In the genomic region with DNA sequence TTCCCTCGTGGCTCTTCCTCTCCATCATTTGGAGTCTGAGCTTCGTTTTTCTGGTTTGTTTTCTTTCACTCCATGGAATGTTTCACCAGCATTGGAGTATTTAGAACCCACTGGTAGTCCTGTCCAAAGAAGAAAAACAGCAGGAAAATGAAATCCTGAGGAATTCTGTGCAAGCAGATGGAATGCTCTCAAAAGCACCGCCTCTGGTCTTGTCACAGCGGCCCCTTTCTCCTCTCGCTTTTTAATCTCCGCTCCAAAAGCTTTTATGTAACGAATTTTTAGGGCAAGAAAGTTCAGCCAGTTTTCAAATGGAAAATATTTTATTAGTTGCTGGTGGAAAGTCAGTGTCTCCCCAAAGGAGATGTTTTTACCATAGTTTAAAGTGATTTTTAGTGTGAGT, we compare ENCODE assay signal across 24 mouse cellular contexts. TPM values are rescaled to one million over a fixed set of nuclear protein-coding genes. Genes with fewer than 3 reads are reported as not detected.
A peak's percentile ranks its signal among the peaks of the same experiment; 100 is the strongest.
DNase-seq lines count a peak whose midpoint lies in the region; ATAC-seq and TF ChIP-seq lines count a peak whose summit lies in the region.
"Had no signal": no experiment of that assay in that cellular context is flagged by ENCODE, and none has a peak within 500 bp of the region (broad histone marks: within the 10 kb centered on the region; RNA-seq: fewer than 3 reads in every experiment).

No protein-coding gene starts in this region.

- H3K4me1 ChIP-seq in lung, embryonic 14.5 days (ENCODE audit: insufficient read depth), result 0 out of 2 replicates have a peak, but pooled peaks cover 3% of the 10 kb centered on the region
- H3K4me1 ChIP-seq in lung, postnatal 0 days (ENCODE audit: insufficient read depth, low read depth, low read length), result no peaks in the 10 kb centered on the region
- H3K4me1 ChIP-seq: forebrain, embryonic 12.5 days; forebrain, embryonic 15.5 days; hindbrain, embryonic 12.5 days; hindbrain, embryonic 15.5 days had no signal

- no peaks in the 10 kb centered on the region for H3K27me3 ChIP-seq in lung, embryonic 14.5 days (ENCODE audit: insufficient read depth, low read length)
- H3K27me3 ChIP-seq in lung, postnatal 0 days (replicated peaks; ENCODE audit: insufficient read depth, low read length), result no peaks in the 10 kb centered on the region
- H3K27me3 ChIP-seq: embryonic facial prominence, embryonic 13.5 days; forebrain, embryonic 12.5 days; forebrain, embryonic 15.5 days; hindbrain, embryonic 12.5 days; hindbrain, embryonic 15.5 days had no signal

- TF ChIP-seq EP300 in lung, postnatal 0 days (IDR thresholded peaks at IDR 0.05), result no peak

- WGBS in lung, embryonic 14.5 days, result 43% methylated on average over 7 of the region's 7 CpGs
- 26% methylated on average over 7 of the region's 7 CpGs for WGBS in lung, postnatal 0 days

- no peak for TF ChIP-seq CTCF in lung, embryonic 14.5 days (IDR thresholded peaks at IDR 0.05; ENCODE audit: low read depth)
- TF ChIP-seq CTCF in lung, postnatal 0 days (IDR thresholded peaks at IDR 0.05), result no peak

- H3K9ac ChIP-seq in lung, embryonic 14.5 days, result no peak overlapping the region
- no peak overlapping the region for H3K9ac ChIP-seq in lung, postnatal 0 days (replicated peaks; ENCODE audit: low read depth)
- H3K9ac ChIP-seq: embryonic facial prominence, embryonic 13.5 days; forebrain, embryonic 12.5 days; forebrain, embryonic 15.5 days; hindbrain, embryonic 12.5 days; hindbrain, embryonic 15.5 days had no signal

- no peak overlapping the region for H3K4me3 ChIP-seq in lung, embryonic 14.5 days (ENCODE audit: low read depth, low read length)
- H3K4me3 ChIP-seq in lung, postnatal 0 days (ENCODE audit: low read depth, low read length), result no peak overlapping the region
- H3K4me3 ChIP-seq: embryonic facial prominence, embryonic 10.5 days; embryonic facial prominence, embryonic 13.5 days; erythroblast, embryonic 14.5 days; forebrain, embryonic 12.5 days; forebrain, embryonic 15.5 days; hindbrain, embryonic 12.5 days; hindbrain, embryonic 15.5 days had no signal

- DNase-seq in lung, embryonic 14.5 days, result peak; percentile 60
- DNase-seq in lung, adult 18-20 months, result no peak
- DNase-seq in lung, postnatal 0 days (ENCODE audit: low spot score), result peak; percentile 26
- DNase-seq in lung, postnatal 14 days, result no peak
- DNase-seq in lung, postnatal 36 days, result peak; percentile 46
- no peak for DNase-seq in ovary, adult 18-20 months (ENCODE audit: low spot score)
- DNase-seq: adrenal gland, adult 2 months; adrenal gland, postnatal 14 days; cerebellum, adult 11-12 months; cerebellum, adult 8-10 months; cerebellum, postnatal 10 days; cerebellum, postnatal 36 days; embryo, embryonic 11 days; gastrocnemius, postnatal 14 days; heart, adult 11 months had no signal

- ATAC-seq in lung, embryonic 14.5 days (ENCODE audit: insufficient read depth), result no peak
- no peak for ATAC-seq in lung, postnatal 0 days
- ATAC-seq: CD4-positive, CD25-positive, alpha-beta regulatory T cell, adult 4 months; forebrain, embryonic 15.5 days had no signal

- H3K4me2 ChIP-seq in lung, embryonic 14.5 days, result no peak overlapping the region
- H3K4me2 ChIP-seq in lung, postnatal 0 days (replicated peaks; ENCODE audit: low read depth, low read length), result no peak overlapping the region
- H3K4me2 ChIP-seq: embryonic facial prominence, embryonic 13.5 days; forebrain, embryonic 12.5 days; forebrain, embryonic 15.5 days; heart, embryonic 11.5 days; hindbrain, embryonic 12.5 days; hindbrain, embryonic 15.5 days had no signal

- no peaks in the 10 kb centered on the region for H3K36me3 ChIP-seq in lung, embryonic 14.5 days (ENCODE audit: insufficient read depth)
- no peaks in the 10 kb centered on the region for H3K36me3 ChIP-seq in lung, postnatal 0 days (ENCODE audit: insufficient read depth, low read length)
- H3K36me3 ChIP-seq: embryonic facial prominence, embryonic 10.5 days; embryonic facial prominence, embryonic 13.5 days; forebrain, embryonic 12.5 days; forebrain, embryonic 15.5 days; hindbrain, embryonic 12.5 days; hindbrain, embryonic 15.5 days had no signal

- H3K27ac ChIP-seq in lung, embryonic 14.5 days (ENCODE audit: low read depth), result no peak overlapping the region
- H3K27ac ChIP-seq in lung, postnatal 0 days (ENCODE audit: low read length), result no peak overlapping the region
- H3K27ac ChIP-seq: embryonic facial prominence, embryonic 10.5 days; embryonic facial prominence, embryonic 13.5 days; forebrain, embryonic 12.5 days; forebrain, embryonic 15.5 days; hindbrain, embryonic 12.5 days; hindbrain, embryonic 15.5 days had no signal

- no peaks in the 10 kb centered on the region for H3K9me3 ChIP-seq in lung, embryonic 14.5 days (ENCODE audit: low read depth, low read length)
- H3K9me3 ChIP-seq in lung, postnatal 0 days (ENCODE audit: low read length), result no peaks in the 10 kb centered on the region
- H3K9me3 ChIP-seq: embryonic facial prominence, embryonic 10.5 days; embryonic facial prominence, embryonic 13.5 days; forebrain, embryonic 12.5 days; forebrain, embryonic 15.5 days; hindbrain, embryonic 12.5 days; hindbrain, embryonic 15.5 days had no signal

RNA-seq across cellular contexts. Expression of a gene that starts 42.6 kb away (rescaled TPM):
- 7.1 TPM in 2 replicates for polyA plus RNA-seq in lung, embryonic 14.5 days (2014; fragmentation: Nextera tagmentation; extraction: Ambion mirVana)
- polyA plus RNA-seq in lung, postnatal 0 days (2015; fragmentation: Nextera tagmentation; extraction: Ambion mirVana), result 45.7 and 52.1 TPM in 2 replicates
- polyA plus RNA-seq: erythroblast, embryonic 14.5 days had no signal

Comparison
In these comparisons a context has a peak if more than half of its experiments do, and no peak if none do; other contexts are left out.
1. DNase-seq: peak in lung, embryonic 14.5 days (single experiment), lung, postnatal 0 days (single experiment) and lung, postnatal 36 days (single experiment); none in lung, adult 18-20 months (0 of 2), lung, postnatal 14 days (single experiment) and ovary, adult 18-20 months (single experiment).